Mouse (Mus musculus) forebrain, embryonic 10.5 days (tissue): Measurements from ENCODE around the gene Liph. TPM values are rescaled to one million over a fixed set of nuclear protein-coding genes. Genes with fewer than 3 reads are reported as not detected.
"Not testable (repeated sequence)": the region's sequence is repeated elsewhere in the genome, so short reads cannot be mapped to it uniquely, and the experiment has no call there.

Experiments
- DNase-seq: peaks from one replicate; pipeline ENCODE4 v3.0.0-alpha.2; 2017; ENCODE audit warnings: low spot score; ENCODE audit errors: extremely low spot score
- H3K27ac ChIP-seq: fragments of 300-500 bp; sonication (generic); 2 replicates; pipeline ENCODE4 v1.5.1; 2016; ENCODE audit warnings: mild to moderate bottlenecking
- H3K27me3 ChIP-seq: fragments of 300-500 bp; sonication (generic); 2 replicates; pipeline ENCODE4 v1.6.1; 2016; ENCODE audit warnings: mild to moderate bottlenecking; ENCODE audit not compliant: poor library complexity, severe bottlenecking
- H3K36me3 ChIP-seq: fragments of 300-500 bp; sonication (generic); replicated peaks from 2 replicates; pipeline ENCODE4 v1.6.1; 2016; ENCODE audit warnings: mild to moderate bottlenecking, moderate library complexity
- H3K4me1 ChIP-seq: fragments of 300-500 bp; sonication (generic); 2 replicates; pipeline ENCODE4 v1.6.1; 2016
- H3K4me3 ChIP-seq: fragments of 300-500 bp; sonication (generic); 2 replicates; pipeline ENCODE4 v1.5.1; 2016; ENCODE audit warnings: mild to moderate bottlenecking, moderate library complexity
- H3K9me3 ChIP-seq: fragments of 300-500 bp; sonication (generic); 2 replicates; pipeline ENCODE4 v1.6.1; 2016; ENCODE audit warnings: mild to moderate bottlenecking, moderate library complexity
- WGBS: fragments of 180-500 bp; shearing (Covaris S2); methylation state at CpG from one replicate; pipeline ENCODE4 v1.1.7; 2016; 5-methylcytosine and 5-hydroxymethylcytosine counted together
- polyA plus RNA-seq: library from polyadenylated mRNA; unstranded; fragments of >200 nt; fragmentation: Nextera tagmentation; extraction: Ambion mirVana; gene quantifications from 2 replicates; pipeline ENCODE4 v1.2.1, GENCODE M21; 2016

The Liph gene
- polyA plus RNA-seq, 1 experiment from 2014 or later = 0.19 TPM

- Histone ChIP-seq H3K4me3 (no peak overlapping the region), H3K27me3 (no peaks in the 10 kb centered on the region), H3K9me3 (no peaks in the 10 kb centered on the region; the same call in 1 of the 2 replicates), H3K4me1 (peaks cover 9% of the 10 kb centered on the region), H3K36me3 (no peaks in the 10 kb centered on the region), H3K27ac (no peak overlapping the region)
- DNase-seq = no peak
- 78% methylated on average over 5 of the region's 5 CpGs for WGBS
Measured at GRCm38 (mm10) chr16:21969874-21970273, 25.6 kb downstream of the Liph start.

- Histone ChIP-seq H3K27ac (no peak overlapping the region), H3K4me3 (no peak overlapping the region), H3K9me3 (no peaks in the 10 kb centered on the region; the same call in 1 of the 2 replicates), H3K4me1 (no peaks in the 10 kb centered on the region), H3K36me3 (no peaks in the 10 kb centered on the region), H3K27me3 (no peaks in the 10 kb centered on the region)
- WGBS = 86% methylated on average over 3 of the region's 3 CpGs
- no peak for DNase-seq
Measured at GRCm38 (mm10) chr16:21965576-21965975, 29.9 kb downstream of the Liph start.

GRCm38 (mm10) chr16:21955591-21955990 is 39.9 kb downstream of the Liph start:
- DNase-seq = no peak
- Histone ChIP-seq H3K4me1 (no peaks in the 10 kb centered on the region), H3K4me3 (no peak overlapping the region), H3K27ac (no peak overlapping the region), H3K9me3 (no peaks in the 10 kb centered on the region), H3K36me3 (no peaks in the 10 kb centered on the region), H3K27me3 (no peaks in the 10 kb centered on the region)
- 84% methylated on average over 12 of the region's 12 CpGs for WGBS

GRCm38 (mm10) chr16:21946761-21947715 is 48.4 kb downstream of the Liph start, which contains the start of gene Tmem41a:
Tmem41a (minus strand) TSS chr16:21947552.
- H3K27ac ChIP-seq = peak within 1 kb of the TSS; percentile 90
- peaks cover 8% of the 10 kb centered on the region for H3K36me3 ChIP-seq
- H3K9me3 ChIP-seq = no peaks in the 10 kb centered on the region
- H3K27me3 ChIP-seq = 0 out of 2 replicates have a peak, but pooled peaks cover 8% of the 10 kb centered on the region
- peak within 1 kb of the TSS; percentile 82 for H3K4me3 ChIP-seq
- peaks cover 23% of the 10 kb centered on the region for H3K4me1 ChIP-seq
- peak; percentile 83 for DNase-seq
- WGBS = 2% methylated on average over 63 of the region's 63 CpGs

- peaks cover 39% of the 10 kb centered on the region for H3K36me3 ChIP-seq
- 78% methylated on average over 13 of the region's 13 CpGs for WGBS
- DNase-seq = no peak
Measured at GRCm38 (mm10) chr16:21928471-21928870, 67.0 kb downstream of the Liph start.

GRCm38 (mm10) chr16:21916681-21917080 is 78.8 kb downstream of the Liph start:
- 71% methylated on average over 7 of the region's 7 CpGs for WGBS
- no peak overlapping the region for H3K27ac ChIP-seq
- H3K4me1 ChIP-seq = no peaks in the 10 kb centered on the region
- no peaks in the 10 kb centered on the region for H3K9me3 ChIP-seq
- no peak for DNase-seq
- no peak overlapping the region for H3K4me3 ChIP-seq
- H3K36me3 ChIP-seq = peaks cover 27% of the 10 kb centered on the region
- no peaks in the 10 kb centered on the region for H3K27me3 ChIP-seq

More at GRCm38 (mm10) chr16:21928471-21928870, 67.0 kb downstream of the Liph start:
- H3K27ac ChIP-seq = no peak overlapping the region
- no peak overlapping the region for H3K4me3 ChIP-seq
- no peaks in the 10 kb centered on the region for H3K4me1 ChIP-seq
- H3K9me3 ChIP-seq = no peaks in the 10 kb centered on the region
- H3K27me3 ChIP-seq = no peaks in the 10 kb centered on the region

DNA sequence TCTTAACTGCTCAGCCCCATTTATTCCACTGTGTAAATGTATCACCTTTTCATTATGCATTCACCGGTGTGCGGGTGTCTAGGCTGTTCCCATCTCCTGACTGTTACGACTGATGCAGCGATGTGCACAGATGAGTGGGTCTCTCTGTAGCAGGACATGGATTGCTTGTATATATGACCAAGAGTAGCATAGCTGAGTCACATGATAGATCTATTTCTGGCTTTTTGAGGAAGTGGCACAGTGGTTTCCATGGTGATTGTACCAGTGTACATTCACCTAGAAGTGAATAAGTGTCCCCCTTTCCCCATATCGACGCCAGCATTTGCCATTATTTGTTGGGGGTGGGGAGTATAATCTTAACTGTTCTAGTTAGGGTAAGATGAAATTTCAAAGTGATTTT is 82.1 kb downstream of the Liph start:
- Histone ChIP-seq H3K4me3 (no peak overlapping the region), H3K27me3 (no peaks in the 10 kb centered on the region), H3K27ac (no peak overlapping the region), H3K4me1 (peaks cover 8% of the 10 kb centered on the region), H3K36me3 (peaks cover 36% of the 10 kb centered on the region), H3K9me3 (no peaks in the 10 kb centered on the region)
- no peak for DNase-seq
- WGBS = 95% methylated on average over 6 of the region's 6 CpGs

DNA sequence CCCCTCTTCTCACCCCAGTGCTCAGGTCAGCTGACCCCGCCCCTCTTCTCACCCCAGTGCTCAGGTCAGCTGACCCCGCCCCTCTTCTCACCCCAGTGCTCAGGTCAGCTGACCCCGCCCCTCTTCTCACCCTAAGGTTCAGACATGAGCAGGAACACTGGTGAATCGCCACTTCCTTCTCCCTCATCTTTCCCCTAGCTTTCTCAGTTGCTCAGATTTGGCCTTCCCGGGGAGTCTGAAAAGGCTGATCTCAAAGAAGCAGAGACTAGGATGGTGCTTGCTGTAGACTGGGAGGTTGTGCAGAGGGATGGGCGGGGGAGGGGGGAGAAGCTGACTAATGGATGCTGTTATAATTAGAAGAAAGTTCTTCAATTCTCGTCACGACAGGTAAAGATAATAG is 86.6 kb downstream of the Liph start:
- not testable (repeated sequence) for H3K27ac ChIP-seq, H3K9me3 ChIP-seq, H3K27me3 ChIP-seq, DNase-seq
- Histone ChIP-seq H3K4me1 (peaks cover 14% of the 10 kb centered on the region), H3K36me3 (peaks cover 26% of the 10 kb centered on the region; the same call in 1 of the 2 replicates), H3K4me3 (peak overlapping the region; percentile 32; the same call in 1 of the 2 replicates)
- 24% methylated on average over 6 of the region's 8 CpGs for WGBS

- peaks cover 21% of the 10 kb centered on the region; the same call in 1 of the 2 replicates for H3K36me3 ChIP-seq
- H3K4me1 ChIP-seq = peaks cover 14% of the 10 kb centered on the region
- H3K9me3 ChIP-seq = no peaks in the 10 kb centered on the region
- DNase-seq = no peak
- no peak overlapping the region for H3K27ac ChIP-seq
- no peak overlapping the region for H3K4me3 ChIP-seq
- 89% methylated on average over 6 of the region's 6 CpGs for WGBS
- H3K27me3 ChIP-seq = no peaks in the 10 kb centered on the region
Measured at GRCm38 (mm10) chr16:21906902-21907301, 88.6 kb downstream of the Liph start.

GRCm38 (mm10) chr16:21905996-21906395 is 89.5 kb downstream of the Liph start:
- 95% methylated on average over 7 of the region's 7 CpGs for WGBS
- no peak overlapping the region for H3K27ac ChIP-seq
- H3K27me3 ChIP-seq = no peaks in the 10 kb centered on the region
- H3K4me1 ChIP-seq = peaks cover 14% of the 10 kb centered on the region
- DNase-seq = no peak
- H3K36me3 ChIP-seq = peaks cover 17% of the 10 kb centered on the region; the same call in 1 of the 2 replicates
- H3K4me3 ChIP-seq = no peak overlapping the region
- no peaks in the 10 kb centered on the region for H3K9me3 ChIP-seq

DNA sequence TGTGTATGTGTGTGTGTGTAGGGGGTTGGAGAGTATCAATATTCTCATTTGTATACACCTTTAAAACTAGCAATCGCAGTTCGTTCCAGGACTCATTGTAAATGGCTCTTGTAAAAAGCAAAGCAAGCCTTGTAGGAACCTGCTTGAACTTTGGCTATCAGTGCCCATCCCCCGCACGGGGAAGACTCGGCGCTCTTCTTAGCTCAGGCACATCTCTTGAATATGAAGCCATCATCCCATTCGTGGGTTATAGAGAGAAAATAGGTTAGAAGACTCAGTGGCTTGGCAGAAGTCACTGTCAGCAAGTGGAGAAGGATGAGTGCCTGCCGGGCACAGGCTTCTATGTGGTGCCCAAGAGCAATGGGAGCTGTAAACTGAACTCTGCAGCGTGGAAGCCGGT is 90.8 kb downstream of the Liph start:
- Histone ChIP-seq H3K36me3 (0 out of 2 replicates have a peak, but pooled peaks cover 8% of the 10 kb centered on the region), H3K9me3 (no peaks in the 10 kb centered on the region), H3K27me3 (no peaks in the 10 kb centered on the region), H3K4me3 (no peak overlapping the region), H3K4me1 (peaks cover 14% of the 10 kb centered on the region), H3K27ac (no peak overlapping the region)
- 90% methylated on average over 10 of the region's 10 CpGs for WGBS
- no peak for DNase-seq
